Mouse (Mus musculus): ENCODE data around the gene Ssmem1. TPM values are rescaled to one million over a fixed set of nuclear protein-coding genes. Genes with fewer than 3 reads are reported as not detected.

Ssmem1 gene
- total RNA-seq, 2 experiments from 2014 or later: 0.49 to 0.74 TPM

DNA sequence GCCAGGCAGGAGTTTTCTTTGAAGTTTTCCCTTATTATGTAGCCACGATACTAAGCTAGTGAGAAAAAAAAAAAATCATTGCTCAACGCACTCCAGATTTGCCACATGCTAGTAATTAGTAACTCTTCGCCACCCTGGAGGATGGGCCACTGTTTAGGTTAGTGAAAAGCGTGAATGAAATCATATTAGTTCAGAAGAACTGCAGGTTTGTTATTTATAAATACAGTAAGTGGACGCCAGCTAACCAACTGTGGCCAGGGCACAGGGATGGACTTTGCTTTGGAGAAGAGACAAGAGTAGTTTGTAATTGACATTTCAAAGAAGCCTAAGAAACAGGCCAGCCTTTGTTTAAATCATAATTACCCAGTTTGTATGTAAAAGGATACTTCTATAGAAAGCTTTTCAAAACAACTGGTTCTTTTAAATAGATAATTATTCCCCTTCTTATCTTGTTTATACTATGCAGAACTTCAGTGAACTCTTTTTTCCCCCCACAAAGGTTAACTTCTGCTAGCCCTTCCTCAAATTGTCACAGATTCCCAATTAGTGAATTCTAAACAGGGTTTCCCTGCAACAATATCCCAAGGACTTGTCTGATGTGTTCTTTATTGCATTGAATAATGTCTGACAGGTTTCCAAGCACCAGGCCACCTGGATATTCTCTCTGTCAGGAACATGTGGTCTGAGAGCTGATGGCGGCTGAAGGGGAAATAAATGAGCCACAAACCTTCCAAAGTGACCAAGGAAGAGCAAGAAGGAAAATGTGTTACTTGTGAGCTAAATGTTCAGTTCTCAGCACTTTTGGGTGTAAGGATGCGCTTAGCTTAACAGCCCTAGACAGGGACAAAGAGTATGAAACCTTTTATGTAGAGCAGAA lies 16.0 kb downstream of the Ssmem1 start:
- DNase-seq (ENCODE audit: low spot score in 2 of 2): no peak

- no peak for DNase-seq (ENCODE audit: low spot score in 2 of 2)
These were observed 17.2 kb downstream of the Ssmem1 start for GRCm38 (mm10) chr6:30526586-30527515.

DNA sequence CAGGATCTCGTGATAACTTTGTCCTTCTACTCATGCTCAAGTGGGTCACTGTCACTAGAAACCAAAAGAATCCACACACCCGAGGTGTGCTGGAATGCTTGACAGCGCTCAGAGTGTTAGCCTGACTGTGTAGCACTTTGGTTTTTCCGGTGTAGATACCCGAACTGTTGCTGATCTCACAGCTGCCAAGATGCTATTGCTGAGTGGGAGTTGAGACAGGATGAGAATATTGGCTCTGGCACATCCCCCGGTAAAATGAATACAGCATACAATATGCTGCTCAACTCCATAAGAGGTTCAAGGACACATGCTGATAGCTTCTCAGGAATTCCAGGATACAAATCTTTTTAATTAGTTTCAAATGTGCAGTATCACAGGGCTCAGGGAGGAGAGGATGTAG lies 19.2 kb downstream of the Ssmem1 start:
- no peak for DNase-seq (ENCODE audit: low spot score in 2 of 2)

- DNase-seq (ENCODE audit: low spot score in 2 of 2): no peak
These were observed 25.7 kb downstream of the Ssmem1 start for GRCm38 (mm10) chr6:30535340-30535739.

DNA sequence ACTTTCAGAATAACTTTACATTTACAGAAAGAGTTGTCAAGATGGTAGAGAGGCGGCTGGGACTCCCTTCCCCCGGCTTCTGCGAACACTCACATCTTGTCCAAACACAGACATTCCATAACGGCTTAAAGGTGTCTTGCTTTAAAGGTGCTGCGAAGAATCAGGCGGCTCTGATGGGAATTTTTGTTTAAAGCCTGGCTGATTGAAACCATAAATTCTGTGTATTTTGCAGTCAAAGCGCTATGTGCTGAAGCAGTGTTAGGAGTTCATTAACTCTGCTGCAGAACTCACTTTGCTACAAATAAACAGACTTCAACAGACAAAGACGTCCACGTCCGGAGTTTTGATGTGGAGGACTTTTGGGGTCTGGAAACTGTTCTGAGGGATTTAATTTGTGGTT lies 28.6 kb downstream of the Ssmem1 start:
- DNase-seq (ENCODE audit: low spot score in 2 of 2): no peak

GRCm38 (mm10) chr6:30538800-30539199 lies 29.2 kb downstream of the Ssmem1 start:
- DNase-seq (ENCODE audit: low spot score in 2 of 2): no peak

GRCm38 (mm10) chr6:30541009-30541799 lies 31.6 kb downstream of the Ssmem1 start, which contains the start of gene Cpa2:
TSS of gene Cpa2 (plus strand) at chr6:30541582.
- no peak for DNase-seq (ENCODE audit: low spot score in 2 of 2)

DNA sequence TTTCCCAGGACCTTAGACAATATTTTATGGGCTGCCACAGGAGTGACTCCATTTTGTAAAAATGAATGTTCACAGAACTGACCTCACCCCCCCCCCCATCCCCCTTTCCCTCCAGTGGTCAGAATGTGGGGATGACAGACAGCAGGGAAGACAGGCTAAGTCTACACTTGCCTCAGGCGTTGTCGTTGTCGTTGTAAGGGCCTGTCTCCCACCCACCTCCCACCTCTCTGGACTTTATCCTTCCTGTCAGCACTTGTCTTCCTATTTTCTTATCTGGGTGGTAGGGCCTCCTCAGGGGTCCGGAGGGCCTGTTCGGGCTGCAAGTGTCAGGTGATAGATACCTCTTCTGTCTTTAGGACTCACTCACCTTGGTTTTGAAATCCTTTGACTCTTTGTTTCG lies 32.6 kb downstream of the Ssmem1 start:
- no peak for DNase-seq (ENCODE audit: low spot score in 2 of 2)

DNA sequence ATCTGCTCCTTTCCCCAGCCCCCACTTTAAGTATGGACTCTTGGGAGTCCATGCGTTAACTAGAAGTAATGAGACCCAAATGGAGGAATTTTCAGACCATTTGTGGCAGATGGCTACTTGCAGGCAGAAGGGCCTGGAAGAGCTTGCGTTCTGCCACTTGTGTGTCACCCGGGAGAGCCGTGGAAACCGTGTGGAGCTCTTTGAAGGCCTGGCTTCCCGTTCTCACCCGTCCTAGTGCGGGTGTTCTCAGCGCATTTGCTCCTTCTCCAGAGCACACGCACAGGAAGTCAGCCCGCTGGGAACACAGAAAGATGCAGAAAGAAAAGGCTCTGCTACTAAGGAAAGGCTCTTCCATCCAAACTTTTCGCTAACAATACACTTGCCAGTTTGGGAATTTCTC lies 33.4 kb downstream of the Ssmem1 start:
- DNase-seq (ENCODE audit: low spot score in 2 of 2): no peak

- DNase-seq (ENCODE audit: low spot score in 2 of 2): no peak
These were observed 34.2 kb downstream of the Ssmem1 start for GRCm38 (mm10) chr6:30543851-30544250.

GRCm38 (mm10) chr6:30545689-30546088 lies 36.0 kb downstream of the Ssmem1 start:
- no peak for DNase-seq (ENCODE audit: low spot score in 2 of 2)

- DNase-seq (ENCODE audit: low spot score in 2 of 2): peak in 1 of 2 experiments; percentile 40
These were observed 37.1 kb downstream of the Ssmem1 start for GRCm38 (mm10) chr6:30546571-30547273.

- no peak for DNase-seq (ENCODE audit: low spot score in 2 of 2)
These were observed 37.6 kb downstream of the Ssmem1 start for GRCm38 (mm10) chr6:30547274-30547645.

GRCm38 (mm10) chr6:30547656-30548306 lies 38.1 kb downstream of the Ssmem1 start:
- peak in 1 of 2 experiments; percentile 48 for DNase-seq (ENCODE audit: low spot score in 2 of 2)

DNA sequence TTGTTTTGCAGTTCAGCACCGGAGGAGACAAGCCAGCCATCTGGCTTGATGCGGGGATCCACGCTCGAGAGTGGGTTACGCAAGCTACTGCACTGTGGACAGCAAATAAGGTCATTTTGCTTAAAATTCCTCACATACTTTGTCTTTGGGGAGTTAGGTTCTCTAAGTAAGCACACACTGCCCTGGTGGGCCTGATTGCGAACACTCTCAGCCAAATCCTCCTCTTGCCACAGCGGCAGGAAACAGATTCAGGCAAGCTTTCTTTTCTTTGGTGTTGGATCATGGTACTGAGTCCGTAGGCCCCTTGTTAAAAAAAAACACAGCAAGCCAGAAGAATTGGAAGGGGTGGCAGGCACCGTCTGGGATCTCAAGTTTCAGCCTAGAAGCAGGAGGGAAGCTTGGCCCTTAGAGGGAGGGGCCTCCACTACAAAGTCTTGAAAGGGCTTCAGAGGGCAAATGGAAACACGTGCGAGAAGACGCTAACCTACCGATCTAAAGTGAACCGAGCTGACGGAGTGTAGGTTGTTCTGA lies 39.6 kb downstream of the Ssmem1 start:
- DNase-seq (ENCODE audit: low spot score in 2 of 2): peak in 1 of 2 experiments; percentile 31

DNA sequence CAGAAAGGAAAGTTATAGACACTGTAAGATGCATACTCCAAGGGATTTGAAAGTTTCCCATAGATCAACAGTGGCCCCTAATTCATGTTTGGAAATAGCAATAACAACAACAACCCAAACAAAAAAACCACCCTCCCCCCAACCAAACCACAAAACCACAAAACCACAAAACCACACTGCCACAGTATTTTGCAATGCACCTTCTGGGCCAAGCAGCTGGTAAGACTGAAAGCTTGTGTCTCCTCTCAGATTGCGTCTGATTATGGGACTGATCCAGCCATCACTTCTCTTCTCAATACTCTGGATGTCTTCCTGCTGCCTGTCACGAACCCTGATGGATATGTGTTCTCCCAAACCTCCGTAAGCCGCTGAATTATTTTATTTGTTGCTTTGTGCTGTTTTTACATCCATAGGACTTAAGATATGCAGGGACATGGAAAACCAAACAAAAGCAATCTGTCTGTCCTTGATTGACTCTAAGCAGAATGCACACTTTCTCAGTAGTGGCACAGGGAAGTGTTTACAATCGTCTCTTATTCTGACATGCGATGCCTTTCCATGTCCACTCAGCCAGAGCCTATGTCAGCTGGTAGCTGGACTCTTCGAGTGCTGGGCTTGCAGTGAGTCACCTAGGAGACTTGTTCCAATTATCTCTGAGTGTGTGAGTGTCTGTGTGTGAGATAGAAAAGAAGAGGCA lies 41.0 kb downstream of the Ssmem1 start:
- no peak for DNase-seq (ENCODE audit: low spot score in 2 of 2)

DNA sequence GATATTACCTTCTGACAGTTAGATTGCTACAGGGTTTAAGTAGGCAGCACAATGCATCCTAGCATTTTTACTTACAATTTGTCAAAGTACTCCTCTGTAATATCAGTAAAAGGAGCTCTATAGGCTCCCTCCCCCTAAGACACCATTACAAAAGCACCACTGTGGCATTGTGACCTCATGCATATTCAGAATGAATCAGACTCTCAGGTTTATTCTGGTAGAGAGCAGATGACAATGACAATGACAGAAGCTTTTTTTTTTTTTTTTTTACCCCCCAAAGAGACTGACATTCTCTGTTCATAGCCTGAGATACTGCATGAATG lies 41.5 kb downstream of the Ssmem1 start:
- DNase-seq (ENCODE audit: low spot score in 2 of 2): no peak

- DNase-seq (ENCODE audit: low spot score in 2 of 2): no peak
These were observed 42.3 kb downstream of the Ssmem1 start for GRCm38 (mm10) chr6:30551644-30552580.
